Mouse (Mus musculus): ENCODE data around the gene Stat6. TPM values are rescaled to one million over a fixed set of nuclear protein-coding genes. Genes with fewer than 3 reads are reported as not detected.
A peak's percentile ranks its signal among the peaks of the same experiment; 100 is the strongest.

The Stat6 gene
- polyA plus RNA-seq (2015; fragmentation: Nextera tagmentation; extraction: Ambion mirVana): 14.8 and 17.7 TPM in 2 replicates

DNA sequence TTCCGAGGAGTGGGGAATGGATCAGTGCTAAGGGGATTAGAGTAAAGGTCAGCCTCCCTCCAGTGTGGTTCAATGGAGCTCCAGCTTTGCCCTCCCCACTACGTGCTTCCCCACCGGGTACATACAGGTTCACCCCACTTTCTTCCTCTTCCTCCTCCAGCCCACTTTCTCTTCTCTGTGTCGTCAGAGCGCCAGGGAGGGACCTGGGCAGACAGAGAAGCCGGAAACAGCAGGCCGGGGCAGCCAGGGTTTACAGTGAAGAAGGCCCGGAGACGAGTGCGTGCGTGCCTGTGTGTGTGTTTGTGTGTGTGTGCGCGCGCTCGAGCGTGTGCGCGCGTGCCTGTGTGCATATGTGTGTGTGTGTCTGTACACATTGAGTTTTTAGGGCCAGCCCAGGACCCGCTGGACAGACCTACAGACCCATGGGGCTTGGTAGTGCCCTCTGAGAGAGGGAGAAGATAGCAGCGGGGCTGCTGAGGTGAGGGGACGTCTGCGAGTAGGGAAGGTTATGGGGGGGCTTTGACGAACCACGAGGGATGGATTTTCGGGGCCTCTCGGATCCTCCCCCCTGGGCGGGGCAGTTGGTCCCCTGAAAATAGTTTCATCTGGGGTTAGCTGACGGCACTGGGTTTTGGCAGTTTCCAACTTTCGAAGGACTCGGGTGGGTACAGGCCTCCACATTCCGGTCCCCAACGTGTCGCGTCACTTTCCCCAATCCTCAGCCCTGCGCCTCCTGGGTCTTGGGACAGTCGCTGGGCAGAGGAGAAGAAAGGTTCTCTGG is at the start of gene Stat6:
TSS of gene Stat6 (plus strand) at position 215 of the 781 bp plus-strand sequence.
- Histone ChIP-seq H3K4me1 (ENCODE audit: control insufficient read depth, low read depth, low read length) (peaks cover 20% of the 10 kb centered on the region), H3K36me3 (ENCODE audit: control insufficient read depth, insufficient read depth) (no peaks in the 10 kb centered on the region), H3K9me3 (replicated peaks; ENCODE audit: control insufficient read depth, low read length) (no peaks in the 10 kb centered on the region), H3K9ac (ENCODE audit: low read depth, low read length) (peak within 1 kb of the TSS; percentile 68), H3K27me3 (ENCODE audit: control insufficient read depth, insufficient read depth, low read depth, low read length) (no peaks in the 10 kb centered on the region), H3K4me3 (ENCODE audit: low read depth, low read length) (peak within 1 kb of the TSS; percentile 64), H3K4me2 (ENCODE audit: low read depth, low read length) (peak within 1 kb of the TSS; percentile 94), H3K27ac (ENCODE audit: low read length) (peak within 1 kb of the TSS; percentile 89)
- ATAC-seq (ENCODE audit: low read depth): peak; percentile 68
- 1% methylated on average over 37 of the region's 37 CpGs for WGBS (ENCODE audit: insufficient replicate concordance)

GRCm38 (mm10) chr10:127594405-127594804 is 48.4 kb upstream of the Stat6 start:
- H3K4me3 ChIP-seq (ENCODE audit: low read depth, low read length): no peak overlapping the region
- peak; percentile 33; the same call in 1 of the 2 replicates for ATAC-seq (ENCODE audit: low read depth)
- no peaks in the 10 kb centered on the region for H3K27me3 ChIP-seq (ENCODE audit: control insufficient read depth, insufficient read depth, low read depth, low read length)
- H3K27ac ChIP-seq (ENCODE audit: low read length): peak overlapping the region; percentile 38; the same call in 1 of the 2 replicates
- WGBS (ENCODE audit: insufficient replicate concordance): 15% methylated on average over 8 of the region's 8 CpGs
- no peak overlapping the region for H3K9ac ChIP-seq (ENCODE audit: low read depth, low read length)
- no peaks in the 10 kb centered on the region for H3K36me3 ChIP-seq (ENCODE audit: control insufficient read depth, insufficient read depth)
- peaks cover 22% of the 10 kb centered on the region for H3K4me1 ChIP-seq (ENCODE audit: control insufficient read depth, low read depth, low read length)
- no peak overlapping the region for H3K4me2 ChIP-seq (ENCODE audit: low read depth, low read length)
- H3K9me3 ChIP-seq (replicated peaks; ENCODE audit: control insufficient read depth, low read length): no peaks in the 10 kb centered on the region

DNA sequence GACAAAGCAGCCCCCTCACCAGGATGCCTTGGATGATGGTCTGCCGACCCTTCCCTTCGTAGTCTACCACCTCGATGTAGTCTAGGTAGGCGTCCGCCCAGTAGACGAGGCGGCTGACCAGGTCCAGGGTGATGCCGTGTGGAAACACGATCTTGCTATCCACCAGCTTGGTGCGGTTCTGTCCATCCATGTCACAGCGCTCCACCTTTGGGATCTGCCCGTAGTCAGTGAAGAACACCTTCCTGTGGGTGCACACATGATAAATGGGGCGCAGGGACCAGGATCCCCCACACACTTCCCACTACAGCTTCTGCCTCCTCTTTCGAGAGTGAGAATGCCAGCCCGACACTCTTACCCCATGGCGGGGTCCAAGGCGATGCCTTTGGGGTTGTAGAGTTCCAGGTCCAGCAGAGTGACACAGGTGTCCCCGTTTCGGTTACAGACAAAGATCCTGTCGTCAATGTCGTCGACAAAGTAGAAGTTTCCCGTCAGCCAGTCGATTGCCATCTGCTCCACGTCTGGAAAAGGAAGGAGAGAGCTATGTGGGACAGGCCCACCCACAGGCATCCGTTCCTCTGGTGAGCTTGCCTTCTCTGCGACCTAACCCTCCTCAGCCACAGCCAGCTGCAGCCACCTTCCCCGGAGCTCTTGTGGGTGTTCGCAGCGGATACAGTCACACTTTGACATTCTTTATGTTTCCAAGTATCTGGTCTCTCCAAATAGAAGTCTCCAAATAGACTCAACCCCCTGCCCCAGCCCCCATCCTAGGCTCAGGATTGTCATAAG is 47.7 kb upstream of the Stat6 start:
- Histone ChIP-seq H3K36me3 (ENCODE audit: control insufficient read depth, insufficient read depth) (no peaks in the 10 kb centered on the region), H3K9ac (ENCODE audit: low read depth, low read length) (no peak overlapping the region), H3K9me3 (replicated peaks; ENCODE audit: control insufficient read depth, low read length) (no peaks in the 10 kb centered on the region), H3K27ac (ENCODE audit: low read length) (peak overlapping the region; percentile 57; the same call in 1 of the 2 replicates), H3K4me2 (ENCODE audit: low read depth, low read length) (no peak overlapping the region), H3K27me3 (ENCODE audit: control insufficient read depth, insufficient read depth, low read depth, low read length) (no peaks in the 10 kb centered on the region), H3K4me3 (ENCODE audit: low read depth, low read length) (no peak overlapping the region), H3K4me1 (ENCODE audit: control insufficient read depth, low read depth, low read length) (peaks cover 24% of the 10 kb centered on the region)
- no peak for ATAC-seq (ENCODE audit: low read depth)
- WGBS (ENCODE audit: insufficient replicate concordance): 67% methylated on average over 30 of the region's 30 CpGs

- Histone ChIP-seq H3K4me1 (ENCODE audit: control insufficient read depth, low read depth, low read length) (peaks cover 31% of the 10 kb centered on the region), H3K9me3 (replicated peaks; ENCODE audit: control insufficient read depth, low read length) (no peaks in the 10 kb centered on the region), H3K27me3 (ENCODE audit: control insufficient read depth, insufficient read depth, low read depth, low read length) (no peaks in the 10 kb centered on the region), H3K9ac (ENCODE audit: low read depth, low read length) (no peak overlapping the region), H3K36me3 (ENCODE audit: control insufficient read depth, insufficient read depth) (no peaks in the 10 kb centered on the region), H3K27ac (ENCODE audit: low read length) (peak overlapping the region; percentile 51), H3K4me3 (ENCODE audit: low read depth, low read length) (no peak overlapping the region), H3K4me2 (ENCODE audit: low read depth, low read length) (no peak overlapping the region)
- 39% methylated on average over 7 of the region's 7 CpGs for WGBS (ENCODE audit: insufficient replicate concordance)
- no peak for ATAC-seq (ENCODE audit: low read depth)
Observed at GRCm38 (mm10) chr10:127596321-127596941, 46.4 kb upstream of the Stat6 start.

DNA sequence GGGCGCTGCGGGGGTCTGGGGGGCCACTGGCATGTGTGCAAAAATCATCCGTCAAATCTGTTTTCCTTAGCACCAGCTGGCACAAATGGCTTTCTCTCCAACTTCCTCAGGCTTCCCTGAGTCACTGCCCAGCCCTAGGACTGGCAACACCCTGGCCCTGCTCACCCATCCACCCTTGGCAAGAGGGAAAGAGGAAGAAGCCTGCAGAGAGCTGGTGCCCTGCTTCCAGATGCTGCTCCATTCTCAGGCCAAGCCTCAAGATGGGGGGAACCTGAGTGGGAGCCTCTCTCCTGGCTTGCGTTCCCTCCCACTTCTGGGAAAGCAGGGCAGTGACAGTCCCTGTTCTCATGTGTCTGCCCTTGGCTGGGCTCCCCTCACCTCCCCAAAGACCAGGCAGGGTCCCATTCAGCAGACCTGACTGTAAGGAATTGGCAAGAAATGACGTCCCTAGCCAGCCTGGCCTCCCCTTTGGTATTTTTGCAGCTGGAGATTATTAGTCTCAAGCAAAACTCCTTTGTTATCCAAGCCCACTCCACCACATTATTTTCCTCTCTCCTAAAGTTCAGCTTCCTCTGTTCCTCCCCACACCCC is 45.4 kb upstream of the Stat6 start:
- ATAC-seq (ENCODE audit: low read depth): no peak
- Histone ChIP-seq H3K27ac (ENCODE audit: low read length) (peak overlapping the region; percentile 35; the same call in 1 of the 2 replicates), H3K27me3 (ENCODE audit: control insufficient read depth, insufficient read depth, low read depth, low read length) (no peaks in the 10 kb centered on the region), H3K36me3 (ENCODE audit: control insufficient read depth, insufficient read depth) (no peaks in the 10 kb centered on the region), H3K9me3 (replicated peaks; ENCODE audit: control insufficient read depth, low read length) (no peaks in the 10 kb centered on the region), H3K4me1 (ENCODE audit: control insufficient read depth, low read depth, low read length) (peaks cover 31% of the 10 kb centered on the region), H3K9ac (ENCODE audit: low read depth, low read length) (no peak overlapping the region), H3K4me2 (ENCODE audit: low read depth, low read length) (no peak overlapping the region), H3K4me3 (ENCODE audit: low read depth, low read length) (no peak overlapping the region)
- WGBS (ENCODE audit: insufficient replicate concordance): 64% methylated on average over 5 of the region's 5 CpGs

- no peak overlapping the region for H3K9ac ChIP-seq (ENCODE audit: low read depth, low read length)
- no peak overlapping the region for H3K27ac ChIP-seq (ENCODE audit: low read length)
Observed at GRCm38 (mm10) chr10:127598607-127599006, 44.2 kb upstream of the Stat6 start.

GRCm38 (mm10) chr10:127599252-127599651 is 43.5 kb upstream of the Stat6 start:
- H3K27me3 ChIP-seq (ENCODE audit: control insufficient read depth, insufficient read depth, low read depth, low read length): no peaks in the 10 kb centered on the region
- no peaks in the 10 kb centered on the region for H3K36me3 ChIP-seq (ENCODE audit: control insufficient read depth, insufficient read depth)
- WGBS (ENCODE audit: insufficient replicate concordance): 56% methylated on average over 11 of the region's 11 CpGs
- H3K27ac ChIP-seq (ENCODE audit: low read length): peak overlapping the region; percentile 60
- H3K4me3 ChIP-seq (ENCODE audit: low read depth, low read length): no peak overlapping the region
- ATAC-seq (ENCODE audit: low read depth): no peak
- no peak overlapping the region for H3K4me2 ChIP-seq (ENCODE audit: low read depth, low read length)
- no peaks in the 10 kb centered on the region for H3K9me3 ChIP-seq (replicated peaks; ENCODE audit: control insufficient read depth, low read length)
- H3K9ac ChIP-seq (ENCODE audit: low read depth, low read length): no peak overlapping the region
- peaks cover 41% of the 10 kb centered on the region for H3K4me1 ChIP-seq (ENCODE audit: control insufficient read depth, low read depth, low read length)

More at GRCm38 (mm10) chr10:127598607-127599006, 44.2 kb upstream of the Stat6 start:
- Histone ChIP-seq H3K9me3 (replicated peaks; ENCODE audit: control insufficient read depth, low read length) (no peaks in the 10 kb centered on the region), H3K4me3 (ENCODE audit: low read depth, low read length) (no peak overlapping the region), H3K27me3 (ENCODE audit: control insufficient read depth, insufficient read depth, low read depth, low read length) (no peaks in the 10 kb centered on the region), H3K4me2 (ENCODE audit: low read depth, low read length) (no peak overlapping the region), H3K4me1 (ENCODE audit: control insufficient read depth, low read depth, low read length) (peaks cover 35% of the 10 kb centered on the region), H3K36me3 (ENCODE audit: control insufficient read depth, insufficient read depth) (no peaks in the 10 kb centered on the region)
- no peak for ATAC-seq (ENCODE audit: low read depth)
- WGBS (ENCODE audit: insufficient replicate concordance): 74% methylated on average over 8 of the region's 8 CpGs

DNA sequence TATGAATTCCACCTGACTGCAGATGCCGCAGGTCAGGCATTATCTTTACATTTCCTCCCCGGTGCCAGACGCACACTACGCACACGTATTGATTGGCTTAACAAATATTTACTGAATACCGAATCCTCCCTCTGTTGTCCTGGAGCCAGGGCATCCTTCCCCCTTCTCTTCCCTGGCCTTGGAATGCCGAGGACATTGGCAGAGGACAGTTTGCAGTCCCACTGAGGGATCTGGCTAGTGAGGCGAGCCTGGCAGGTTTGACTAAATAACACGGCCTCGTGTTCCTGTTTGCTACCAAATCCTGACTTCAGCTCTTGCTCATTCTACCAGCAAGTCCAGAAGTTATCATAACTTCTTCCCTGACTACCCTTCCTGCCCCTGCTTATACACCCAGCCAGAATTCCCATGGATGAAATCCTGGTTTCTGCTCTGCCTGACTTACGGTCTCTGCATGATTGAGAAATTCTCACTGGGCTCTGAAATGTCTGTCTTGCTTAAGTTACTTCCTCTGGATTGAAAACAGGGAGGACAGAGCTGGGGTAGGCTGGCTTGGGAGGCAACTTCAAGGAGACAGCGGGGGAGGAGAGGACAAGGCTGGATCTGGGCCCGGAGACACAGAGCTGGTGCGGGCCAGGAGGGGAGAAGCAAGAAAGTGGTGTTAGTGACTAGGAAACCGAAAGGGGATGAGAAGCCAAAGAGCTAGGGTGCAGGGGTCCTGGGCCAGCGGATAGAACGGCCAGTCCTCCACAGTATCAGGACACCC is 42.8 kb upstream of the Stat6 start:
- Histone ChIP-seq H3K27ac (ENCODE audit: low read length) (peak overlapping the region; percentile 60), H3K9ac (ENCODE audit: low read depth, low read length) (no peak overlapping the region), H3K4me3 (ENCODE audit: low read depth, low read length) (no peak overlapping the region), H3K4me2 (ENCODE audit: low read depth, low read length) (no peak overlapping the region), H3K36me3 (ENCODE audit: control insufficient read depth, insufficient read depth) (no peaks in the 10 kb centered on the region), H3K4me1 (ENCODE audit: control insufficient read depth, low read depth, low read length) (peaks cover 43% of the 10 kb centered on the region), H3K27me3 (ENCODE audit: control insufficient read depth, insufficient read depth, low read depth, low read length) (no peaks in the 10 kb centered on the region), H3K9me3 (replicated peaks; ENCODE audit: control insufficient read depth, low read length) (no peaks in the 10 kb centered on the region)
- ATAC-seq (ENCODE audit: low read depth): peak; percentile 28
- WGBS (ENCODE audit: insufficient replicate concordance): 47% methylated on average over 17 of the region's 17 CpGs
